Mouse (Mus musculus) limb, embryonic 11.5 days (tissue): ENCODE measurements around the gene Hs6st1. TPM values are rescaled to one million over a fixed set of nuclear protein-coding genes. Genes with fewer than 3 reads are reported as not detected.
A peak's percentile ranks its signal among the peaks of the same experiment; 100 is the strongest.

Experiments used
- ATAC-seq: fragments of 200-750 bp; cut with Nextera tagmentation; 2 replicates; pipeline ENCODE4 v1.8.0; 2017; ENCODE audit warnings: low read depth; ENCODE audit not compliant: insufficient number of reproducible peaks, low FRiP score, low TSS enrichment
- DNase-seq: peaks from one replicate; pipeline ENCODE4 v3.0.0-alpha.2; 2015; ENCODE audit warnings: low spot score
- H3K27ac ChIP-seq: fragments of 300-500 bp; sonication (generic); replicated peaks from 2 replicates; pipeline ENCODE4 v1.5.1; 2014; ENCODE audit warnings: low read depth, mild to moderate bottlenecking, low read length
- H3K27me3 ChIP-seq: fragments of 300-500 bp; sonication (generic); 2 replicates; pipeline ENCODE4 v1.6.1; 2014; ENCODE audit warnings: mild to moderate bottlenecking, low read length, mixed read lengths; ENCODE audit not compliant: control insufficient read depth, insufficient read depth
- H3K36me3 ChIP-seq: fragments of 300-500 bp; sonication (generic); 2 replicates; pipeline ENCODE4 v1.6.1; 2014; ENCODE audit warnings: mild to moderate bottlenecking, low read length, moderate library complexity, mixed read lengths; ENCODE audit not compliant: control insufficient read depth, insufficient read depth
- H3K4me1 ChIP-seq: fragments of 300-500 bp; sonication (generic); 2 replicates; pipeline ENCODE4 v1.6.1; 2014; ENCODE audit warnings: low read length, mixed read lengths; ENCODE audit not compliant: control insufficient read depth, insufficient read depth
- H3K4me2 ChIP-seq: fragments of 300-500 bp; sonication (generic); 2 replicates; pipeline ENCODE4 v1.6.1; 2014; ENCODE audit warnings: low read depth, mild to moderate bottlenecking, moderate library complexity; ENCODE audit not compliant: severe bottlenecking
- H3K4me3 ChIP-seq: fragments of 300-500 bp; sonication (generic); 2 replicates; pipeline ENCODE4 v1.5.1; 2014; ENCODE audit warnings: low read depth, low read length
- H3K9ac ChIP-seq: fragments of 300-500 bp; sonication (generic); 2 replicates; pipeline ENCODE4 v1.6.1; 2014; ENCODE audit warnings: mild to moderate bottlenecking, low read length
- H3K9me3 ChIP-seq: fragments of 300-500 bp; sonication (generic); 2 replicates; pipeline ENCODE4 v1.6.1; 2016; ENCODE audit warnings: low read length; ENCODE audit not compliant: control insufficient read depth
- WGBS: fragments of 180-500 bp; shearing (Covaris S2); extraction: QIAGEN DNeasy Blood & Tissue Kit; methylation state at CpG from one replicate; pipeline ENCODE4 v1.1.7; 2014; 5-methylcytosine and 5-hydroxymethylcytosine counted together
- polyA plus RNA-seq: library from polyadenylated mRNA; unstranded; fragments of >200 nt; fragmentation: Nextera tagmentation; extraction: Ambion mirVana; gene quantifications from 2 replicates; pipeline ENCODE4 v1.2.1, GENCODE M21; 2014

The Hs6st1 gene
- polyA plus RNA-seq, 1 experiment from 2014 or later: 8.4 TPM

GRCm38 (mm10) chr1:36129881-36130280 lies 61.7 kb downstream of the Hs6st1 start:
- Histone ChIP-seq H3K9ac (no peak overlapping the region), H3K36me3 (no peaks in the 10 kb centered on the region), H3K4me2 (no peak overlapping the region), H3K9me3 (no peaks in the 10 kb centered on the region), H3K27ac (no peak overlapping the region), H3K27me3 (no peaks in the 10 kb centered on the region), H3K4me1 (peaks cover 3% of the 10 kb centered on the region; the same call in 1 of the 2 replicates), H3K4me3 (no peak overlapping the region)
- no peak for ATAC-seq
- WGBS: 90% methylated on average over 8 of the region's 8 CpGs
- DNase-seq: no peak

GRCm38 (mm10) chr1:36130307-36131035 lies 62.3 kb downstream of the Hs6st1 start:
- H3K9ac ChIP-seq: no peak overlapping the region
- no peak overlapping the region for H3K4me3 ChIP-seq
- H3K27ac ChIP-seq: no peak overlapping the region
- H3K4me1 ChIP-seq: peaks cover 3% of the 10 kb centered on the region; the same call in 1 of the 2 replicates
- no peaks in the 10 kb centered on the region for H3K9me3 ChIP-seq
- 87% methylated on average over 4 of the region's 4 CpGs for WGBS
- DNase-seq (no peak), ATAC-seq (no peak)
- no peaks in the 10 kb centered on the region for H3K27me3 ChIP-seq
- H3K36me3 ChIP-seq: no peaks in the 10 kb centered on the region
- no peak overlapping the region for H3K4me2 ChIP-seq

GRCm38 (mm10) chr1:36131154-36131553 lies 63.0 kb downstream of the Hs6st1 start:
- Histone ChIP-seq H3K4me1 (peaks cover 3% of the 10 kb centered on the region; the same call in 1 of the 2 replicates), H3K4me3 (no peak overlapping the region), H3K36me3 (no peaks in the 10 kb centered on the region), H3K9me3 (no peaks in the 10 kb centered on the region), H3K27me3 (no peaks in the 10 kb centered on the region), H3K4me2 (no peak overlapping the region), H3K9ac (no peak overlapping the region), H3K27ac (no peak overlapping the region)
- WGBS: 64% methylated on average over 4 of the region's 4 CpGs
- DNase-seq: no peak
- ATAC-seq: no peak

GRCm38 (mm10) chr1:36131766-36132165 lies 63.6 kb downstream of the Hs6st1 start:
- ATAC-seq (no peak), DNase-seq (no peak)
- no peaks in the 10 kb centered on the region for H3K27me3 ChIP-seq
- H3K27ac ChIP-seq: no peak overlapping the region
- no peak overlapping the region for H3K4me3 ChIP-seq
- no peaks in the 10 kb centered on the region for H3K36me3 ChIP-seq
- peaks cover 3% of the 10 kb centered on the region; the same call in 1 of the 2 replicates for H3K4me1 ChIP-seq
- no peak overlapping the region for H3K4me2 ChIP-seq
- no peak overlapping the region for H3K9ac ChIP-seq
- WGBS: 75% methylated on average over 8 of the region's 8 CpGs
- H3K9me3 ChIP-seq: no peaks in the 10 kb centered on the region

GRCm38 (mm10) chr1:36132211-36132610 lies 64.0 kb downstream of the Hs6st1 start:
- Histone ChIP-seq H3K27ac (no peak overlapping the region), H3K9me3 (no peaks in the 10 kb centered on the region), H3K27me3 (no peaks in the 10 kb centered on the region), H3K9ac (no peak overlapping the region), H3K4me3 (no peak overlapping the region), H3K36me3 (no peaks in the 10 kb centered on the region), H3K4me2 (no peak overlapping the region), H3K4me1 (peaks cover 3% of the 10 kb centered on the region; the same call in 1 of the 2 replicates)
- no peak for DNase-seq
- ATAC-seq: no peak
- WGBS: 67% methylated on average over 4 of the region's 4 CpGs

GRCm38 (mm10) chr1:36133041-36133440 lies 64.8 kb downstream of the Hs6st1 start:
- 81% methylated on average over 8 of the region's 8 CpGs for WGBS

GRCm38 (mm10) chr1:36133647-36134046 lies 65.4 kb downstream of the Hs6st1 start:
- DNase-seq: no peak
- 84% methylated on average over 3 of the region's 3 CpGs for WGBS

More at GRCm38 (mm10) chr1:36133041-36133440, 64.8 kb downstream of the Hs6st1 start:
- Histone ChIP-seq H3K27me3 (no peaks in the 10 kb centered on the region), H3K4me3 (no peak overlapping the region), H3K4me1 (peaks cover 3% of the 10 kb centered on the region; the same call in 1 of the 2 replicates), H3K27ac (no peak overlapping the region), H3K9me3 (no peaks in the 10 kb centered on the region), H3K9ac (no peak overlapping the region), H3K4me2 (no peak overlapping the region), H3K36me3 (no peaks in the 10 kb centered on the region)
- DNase-seq (no peak), ATAC-seq (no peak)

GRCm38 (mm10) chr1:36134584-36134983 lies 66.4 kb downstream of the Hs6st1 start:
- ATAC-seq: no peak

More at GRCm38 (mm10) chr1:36133647-36134046, 65.4 kb downstream of the Hs6st1 start:
- no peak overlapping the region for H3K4me3 ChIP-seq
- no peak for ATAC-seq
- no peak overlapping the region for H3K27ac ChIP-seq
- no peaks in the 10 kb centered on the region for H3K9me3 ChIP-seq
- no peak overlapping the region for H3K9ac ChIP-seq
- no peaks in the 10 kb centered on the region; the same call in 1 of the 2 replicates for H3K4me1 ChIP-seq
- no peaks in the 10 kb centered on the region for H3K27me3 ChIP-seq
- H3K36me3 ChIP-seq: no peaks in the 10 kb centered on the region
- no peak overlapping the region for H3K4me2 ChIP-seq

More at GRCm38 (mm10) chr1:36134584-36134983, 66.4 kb downstream of the Hs6st1 start:
- no peaks in the 10 kb centered on the region for H3K4me1 ChIP-seq
- H3K27me3 ChIP-seq: no peaks in the 10 kb centered on the region
- no peak overlapping the region for H3K9ac ChIP-seq
- no peaks in the 10 kb centered on the region for H3K36me3 ChIP-seq
- 1% methylated on average over 3 of the region's 3 CpGs for WGBS
- no peak overlapping the region for H3K4me2 ChIP-seq
- no peak overlapping the region for H3K27ac ChIP-seq
- DNase-seq: peak; percentile 86
- H3K9me3 ChIP-seq: no peaks in the 10 kb centered on the region
- no peak overlapping the region for H3K4me3 ChIP-seq
